Mouse (Mus musculus) heart, embryonic 11.5 days (tissue): Measurements from ENCODE around the gene Tarbp1. TPM values are rescaled to one million over a fixed set of nuclear protein-coding genes. Genes with fewer than 3 reads are reported as not detected.

Source experiments
- ATAC-seq: fragments of 200-750 bp; cut with Nextera tagmentation; replicated peaks from 2 replicates; pipeline ENCODE4 v1.8.0; 2017; ENCODE audit warnings: moderate library complexity; ENCODE audit not compliant: insufficient number of reproducible peaks, low FRiP score, low TSS enrichment
- H3K27ac ChIP-seq: fragments of 300-500 bp; sonication (generic); 2 replicates; pipeline ENCODE4 v1.5.1; 2014; ENCODE audit warnings: mild to moderate bottlenecking, low read depth, low read length
- H3K27me3 ChIP-seq: fragments of 300-500 bp; sonication (generic); 2 replicates; pipeline ENCODE4 v1.6.1; 2014; ENCODE audit warnings: mild to moderate bottlenecking, low read length, mixed read lengths; ENCODE audit not compliant: control insufficient read depth, insufficient read depth
- H3K36me3 ChIP-seq: fragments of 300-500 bp; sonication (generic); 2 replicates; pipeline ENCODE4 v1.6.1; 2014; ENCODE audit warnings: mild to moderate bottlenecking, low read length, moderate library complexity, mixed read lengths; ENCODE audit not compliant: control insufficient read depth, insufficient read depth
- H3K4me1 ChIP-seq: fragments of 300-500 bp; sonication (generic); 2 replicates; pipeline ENCODE4 v1.6.1; 2014; ENCODE audit warnings: low read length; ENCODE audit not compliant: control insufficient read depth, insufficient read depth
- H3K4me2 ChIP-seq: fragments of 300-500 bp; sonication (generic); 2 replicates; pipeline ENCODE4 v1.6.1; 2014; ENCODE audit warnings: mild to moderate bottlenecking, moderate library complexity
- H3K4me3 ChIP-seq: fragments of 300-500 bp; sonication (generic); 2 replicates; pipeline ENCODE4 v1.5.1; 2014; ENCODE audit warnings: low read depth, low read length
- H3K9ac ChIP-seq: fragments of 300-500 bp; sonication (generic); 2 replicates; pipeline ENCODE4 v1.6.1; 2014; ENCODE audit warnings: mild to moderate bottlenecking, low read depth, low read length, moderate library complexity
- H3K9me3 ChIP-seq: fragments of 300-500 bp; sonication (generic); replicated peaks from 2 replicates; pipeline ENCODE4 v1.6.1; 2016; ENCODE audit warnings: low read length; ENCODE audit not compliant: control insufficient read depth
- WGBS: fragments of 180-500 bp; shearing (Covaris S2); extraction: QIAGEN DNeasy Blood & Tissue Kit; methylation state at CpG from one replicate; pipeline ENCODE4 v1.1.7; 2014; ENCODE audit not compliant: insufficient replicate concordance; 5-methylcytosine and 5-hydroxymethylcytosine counted together
- polyA plus RNA-seq: library from polyadenylated mRNA; unstranded; fragments of >200 nt; fragmentation: Nextera tagmentation; extraction: Ambion mirVana; gene quantifications from 2 replicates; pipeline ENCODE4 v1.2.1, GENCODE M21; 2014

The Tarbp1 gene
- polyA plus RNA-seq, 1 experiment from 2014 or later = 2.2 TPM

- H3K9ac ChIP-seq = peak overlapping the region; percentile 59
- H3K4me2 ChIP-seq = no peak overlapping the region
- WGBS = 58% methylated on average over 5 of the region's 5 CpGs
- H3K4me1 ChIP-seq = peaks cover 12% of the 10 kb centered on the region
- H3K4me3 ChIP-seq = no peak overlapping the region
- no peak for ATAC-seq
- no peak overlapping the region for H3K27ac ChIP-seq
- H3K9me3 ChIP-seq = no peaks in the 10 kb centered on the region
- H3K36me3 ChIP-seq = no peaks in the 10 kb centered on the region
- no peaks in the 10 kb centered on the region for H3K27me3 ChIP-seq
These were observed 22.1 kb upstream of the Tarbp1 start for GRCm38 (mm10) chr8:126496915-126497314.

DNA sequence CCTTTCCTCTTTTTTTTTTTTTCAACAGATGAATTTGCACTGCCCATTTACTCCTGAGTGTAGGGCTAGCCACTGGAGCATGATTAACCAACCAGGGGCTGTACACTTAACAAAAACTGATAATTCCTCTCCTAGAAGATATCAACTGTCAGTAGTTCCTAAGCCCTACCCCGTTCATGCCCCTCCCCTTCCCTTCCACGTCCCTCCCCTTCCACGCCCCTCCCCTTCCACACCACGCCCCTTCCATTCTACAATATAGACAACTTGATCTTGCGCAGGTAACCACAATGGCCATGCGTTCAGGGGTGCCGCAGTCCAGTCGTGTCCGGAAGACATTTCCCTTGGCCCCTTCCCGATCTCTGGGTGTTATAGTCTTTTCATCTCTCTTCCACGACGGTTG is 20.6 kb upstream of the Tarbp1 start:
- H3K9me3 ChIP-seq = no peaks in the 10 kb centered on the region
- no peak overlapping the region for H3K9ac ChIP-seq
- H3K36me3 ChIP-seq = no peaks in the 10 kb centered on the region
- ATAC-seq = no peak
- H3K27me3 ChIP-seq = no peaks in the 10 kb centered on the region
- peaks cover 12% of the 10 kb centered on the region for H3K4me1 ChIP-seq
- 82% methylated on average over 12 of the region's 12 CpGs for WGBS
- H3K4me3 ChIP-seq = no peak overlapping the region
- H3K4me2 ChIP-seq = no peak overlapping the region
- H3K27ac ChIP-seq = no peak overlapping the region

GRCm38 (mm10) chr8:126494160-126495110 is 19.6 kb upstream of the Tarbp1 start:
- H3K4me2 ChIP-seq = no peak overlapping the region
- no peak overlapping the region for H3K27ac ChIP-seq
- no peak overlapping the region for H3K9ac ChIP-seq
- H3K9me3 ChIP-seq = no peaks in the 10 kb centered on the region
- H3K4me3 ChIP-seq = no peak overlapping the region
- 70% methylated on average over 15 of the region's 15 CpGs for WGBS
- no peaks in the 10 kb centered on the region for H3K27me3 ChIP-seq
- no peaks in the 10 kb centered on the region for H3K36me3 ChIP-seq
- ATAC-seq = no peak
- peaks cover 12% of the 10 kb centered on the region for H3K4me1 ChIP-seq

DNA sequence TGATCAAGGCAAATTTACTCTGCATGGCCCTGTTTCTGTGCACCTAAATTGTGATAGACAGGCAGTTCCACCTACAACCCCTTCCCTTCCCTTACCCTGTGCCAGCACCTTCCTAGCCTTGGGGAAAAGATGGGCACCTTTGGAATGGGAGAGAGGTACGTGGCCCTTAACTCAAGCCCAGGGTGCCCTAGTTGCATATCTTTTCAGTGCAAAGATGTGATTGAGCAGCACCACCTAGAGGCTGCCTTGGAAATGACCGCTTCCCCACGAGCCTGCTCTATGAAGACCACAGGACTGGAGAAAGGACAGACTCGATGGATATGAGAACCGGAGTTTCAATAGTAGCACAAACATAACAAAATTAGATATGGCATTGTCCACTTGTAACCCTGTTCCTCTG is 8.1 kb upstream of the Tarbp1 start:
- Histone ChIP-seq H3K4me3 (no peak overlapping the region), H3K4me1 (no peaks in the 10 kb centered on the region), H3K27me3 (no peaks in the 10 kb centered on the region), H3K27ac (no peak overlapping the region), H3K9ac (no peak overlapping the region), H3K9me3 (no peaks in the 10 kb centered on the region), H3K36me3 (no peaks in the 10 kb centered on the region), H3K4me2 (no peak overlapping the region)
- WGBS = 15% methylated on average over 5 of the region's 5 CpGs
- ATAC-seq = no peak

DNA sequence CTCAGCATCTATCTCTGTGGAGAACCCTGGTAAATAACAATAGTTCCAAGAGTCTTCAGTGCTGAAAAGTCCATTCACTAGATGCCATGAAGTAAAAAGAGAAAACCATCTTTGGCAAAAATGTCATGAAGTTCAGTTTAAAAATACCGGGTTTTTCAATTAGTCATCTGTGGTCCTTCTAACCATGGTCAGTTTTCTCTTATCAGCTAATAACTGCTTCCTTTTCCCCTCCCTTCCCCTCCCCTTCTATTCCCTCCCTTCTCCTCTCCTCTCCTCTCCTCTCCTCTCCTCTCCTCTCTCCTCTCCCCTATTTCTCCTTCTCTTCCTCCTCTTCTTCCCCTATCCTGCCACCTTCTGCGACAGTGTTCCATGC is 7.5 kb upstream of the Tarbp1 start:
- WGBS = 51% methylated on average over 2 of the region's 2 CpGs
- H3K9ac ChIP-seq = no peak overlapping the region
- no peak overlapping the region for H3K4me2 ChIP-seq
- H3K27me3 ChIP-seq = peaks cover 3% of the 10 kb centered on the region; the same call in 1 of the 2 replicates
- H3K27ac ChIP-seq = no peak overlapping the region
- H3K4me1 ChIP-seq = no peaks in the 10 kb centered on the region
- no peaks in the 10 kb centered on the region for H3K36me3 ChIP-seq
- no peak overlapping the region for H3K4me3 ChIP-seq
- H3K9me3 ChIP-seq = no peaks in the 10 kb centered on the region
- no peak for ATAC-seq

DNA sequence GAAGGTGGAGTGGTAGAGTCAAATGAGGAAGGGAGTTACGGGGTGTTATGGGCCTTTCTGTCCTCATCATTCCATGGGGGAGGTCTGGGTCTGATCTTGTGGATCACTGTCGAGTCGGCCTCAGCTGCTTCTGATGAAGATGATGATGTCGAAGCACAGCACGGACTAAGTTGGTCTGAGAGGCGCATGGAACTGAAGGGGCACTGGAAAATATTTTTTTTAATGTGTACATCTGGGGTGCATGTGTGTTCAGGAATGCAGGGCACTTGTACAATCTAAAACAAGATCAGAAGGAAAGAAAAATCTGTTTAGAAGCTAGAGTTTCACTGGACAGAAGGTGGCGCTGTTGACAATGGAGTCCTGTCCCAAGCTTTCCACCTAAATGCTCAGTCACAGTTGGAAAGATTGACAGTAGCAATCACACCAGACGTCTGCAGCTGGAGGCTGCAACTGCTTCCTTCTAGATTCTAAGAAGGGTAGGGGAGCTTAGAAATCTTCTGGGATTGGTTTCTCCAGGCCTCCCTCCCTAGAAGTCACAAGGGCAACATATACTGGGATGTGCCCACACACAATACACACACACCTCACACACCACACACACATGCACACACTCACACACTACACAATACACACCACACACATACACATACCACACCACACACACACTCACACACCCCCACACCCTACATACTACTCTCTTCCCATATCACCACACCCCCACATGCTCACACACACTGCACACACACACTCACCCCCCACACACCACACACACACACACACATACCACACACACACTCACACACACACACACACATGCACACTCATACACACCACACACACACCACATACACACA is 6.9 kb upstream of the Tarbp1 start:
- 39% methylated on average over 8 of the region's 8 CpGs for WGBS
- Histone ChIP-seq H3K36me3 (no peaks in the 10 kb centered on the region), H3K27me3 (peaks cover 4% of the 10 kb centered on the region; the same call in 1 of the 2 replicates), H3K4me1 (no peaks in the 10 kb centered on the region), H3K4me2 (no peak overlapping the region), H3K27ac (no peak overlapping the region), H3K9ac (no peak overlapping the region), H3K9me3 (no peaks in the 10 kb centered on the region), H3K4me3 (no peak overlapping the region)
- no peak for ATAC-seq

- no peak overlapping the region for H3K4me3 ChIP-seq
- H3K27ac ChIP-seq = no peak overlapping the region
- H3K27me3 ChIP-seq = peaks cover 6% of the 10 kb centered on the region; the same call in 1 of the 2 replicates
- H3K4me1 ChIP-seq = no peaks in the 10 kb centered on the region
- no peak overlapping the region for H3K4me2 ChIP-seq
- no peaks in the 10 kb centered on the region for H3K36me3 ChIP-seq
- 65% methylated on average over 2 of the region's 2 CpGs for WGBS
- no peak for ATAC-seq
- H3K9me3 ChIP-seq = no peaks in the 10 kb centered on the region
- no peak overlapping the region for H3K9ac ChIP-seq
These were observed 5.5 kb upstream of the Tarbp1 start for GRCm38 (mm10) chr8:126480366-126480765.

GRCm38 (mm10) chr8:126478714-126479113 is 3.8 kb upstream of the Tarbp1 start:
- Histone ChIP-seq H3K9ac (no peak overlapping the region), H3K27me3 (peaks cover 6% of the 10 kb centered on the region; the same call in 1 of the 2 replicates), H3K27ac (no peak overlapping the region), H3K4me2 (no peak overlapping the region), H3K4me3 (no peak overlapping the region), H3K9me3 (no peaks in the 10 kb centered on the region), H3K4me1 (peaks cover 4% of the 10 kb centered on the region), H3K36me3 (no peaks in the 10 kb centered on the region)
- 11% methylated on average over 3 of the region's 3 CpGs for WGBS
- ATAC-seq = no peak
